Mouse (Mus musculus): Measurements from ENCODE around the gene Sult1a1. TPM values are rescaled to one million over a fixed set of nuclear protein-coding genes. Genes with fewer than 3 reads are reported as not detected.

Sult1a1 gene
- total and polyA plus RNA-seq, 2 experiments = 566 to 727 TPM

DNA sequence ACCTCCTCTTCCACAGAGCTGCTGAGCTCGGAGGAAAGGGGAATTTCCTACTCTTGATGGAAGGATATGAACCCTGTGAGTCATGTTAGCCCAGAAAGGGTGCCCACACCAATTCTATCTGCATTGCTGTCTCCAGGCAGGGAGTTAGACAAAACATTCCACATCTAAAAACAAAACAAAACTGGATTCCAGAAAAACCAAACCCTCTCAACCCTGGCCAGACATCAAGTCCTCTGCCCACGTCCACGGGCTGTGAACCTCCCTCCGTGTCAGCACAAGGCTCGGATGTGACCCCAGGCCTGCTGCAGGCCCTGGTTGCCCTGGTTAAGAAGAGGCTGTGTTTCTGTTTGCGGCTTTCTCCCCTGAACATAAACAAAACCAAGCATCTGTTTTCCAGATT is 48.1 kb downstream of the Sult1a1 start:
- Histone ChIP-seq H3K79me2 (ENCODE audit: control insufficient read depth, insufficient read depth, low read length) (no peaks in the 10 kb centered on the region), H3K27me3 (ENCODE audit: control insufficient read depth, insufficient read depth, low read length) (no peaks in the 10 kb centered on the region), H3K4me3 (ENCODE audit: insufficient read depth, low read depth, low read length) (no peak overlapping the region), H3K4me1 (ENCODE audit: control insufficient read depth, insufficient read depth, low read length) (peaks cover 2% of the 10 kb centered on the region), H3K9ac (ENCODE audit: low read depth, low read length) (no peak overlapping the region), H3K36me3 (ENCODE audit: control insufficient read depth, insufficient read depth, low read length) (no peaks in the 10 kb centered on the region), H3K27ac (replicated peaks; ENCODE audit: insufficient read depth, low read depth, low read length) (no peak overlapping the region)
- no peak for TF ChIP-seq POLR2A (IDR thresholded peaks at IDR 0.05; ENCODE audit: extremely low read depth, insufficient read depth, low read length)
- no peak for TF ChIP-seq CTCF (IDR thresholded peaks at IDR 0.05; ENCODE audit: low read depth, low read length)
- WGBS = 73% methylated on average over 6 of the region's 6 CpGs
- no peak for DNase-seq (ENCODE audit: extremely low read depth, low read depth, low spot score)

DNA sequence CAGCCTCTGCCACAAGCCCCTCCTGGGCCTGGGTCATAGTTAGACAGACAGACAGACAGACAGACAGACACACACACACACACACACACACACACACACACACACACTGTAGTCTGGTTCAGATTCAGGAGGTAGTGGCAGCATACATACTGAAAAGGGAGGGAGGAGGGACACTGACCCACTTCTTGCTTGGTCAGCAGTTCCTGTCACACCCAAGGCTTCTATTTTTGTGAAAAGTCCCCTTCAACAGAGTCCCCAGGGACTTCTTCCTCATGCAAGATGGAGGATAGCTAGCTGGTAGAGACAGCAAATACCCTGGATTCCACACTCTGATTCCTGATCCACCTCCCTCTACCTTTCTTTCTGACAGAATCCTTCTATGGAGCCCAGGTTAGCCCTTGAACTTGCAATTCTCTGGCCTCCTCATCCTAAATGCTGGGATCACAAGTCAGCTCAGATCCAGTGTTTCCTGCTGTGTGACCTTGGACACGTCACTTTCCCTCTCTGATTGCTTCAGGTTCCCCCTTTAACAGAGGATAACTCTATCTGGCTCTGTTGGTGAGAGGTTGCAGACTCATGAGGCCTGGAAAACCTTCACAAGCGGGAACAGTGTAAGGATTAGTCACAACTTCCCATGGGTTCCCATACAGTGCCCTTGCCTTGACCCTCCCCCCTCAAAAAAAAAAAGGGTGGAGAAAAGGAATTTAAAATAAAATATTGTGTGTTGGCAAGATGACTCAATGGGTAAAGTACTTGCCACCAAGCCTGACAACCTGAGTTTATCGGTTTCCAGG is 50.2 kb downstream of the Sult1a1 start:
- WGBS = 86% methylated on average over 3 of the region's 3 CpGs
- peak overlapping the region; percentile 41 for H3K27ac ChIP-seq (replicated peaks; ENCODE audit: insufficient read depth, low read depth, low read length)

GRCm38 (mm10) chr7:126625369-126625768 is 50.9 kb downstream of the Sult1a1 start:
- Histone ChIP-seq H3K4me1 (ENCODE audit: control insufficient read depth, insufficient read depth, low read length) (peaks cover 2% of the 10 kb centered on the region), H3K9ac (ENCODE audit: low read depth, low read length) (0 out of 2 replicates have a peak overlapping the region, but pooled peaks have one; percentile 11), H3K36me3 (ENCODE audit: control insufficient read depth, insufficient read depth, low read length) (no peaks in the 10 kb centered on the region), H3K4me3 (ENCODE audit: insufficient read depth, low read depth, low read length) (no peak overlapping the region), H3K79me2 (ENCODE audit: control insufficient read depth, insufficient read depth, low read length) (no peaks in the 10 kb centered on the region), H3K27ac (replicated peaks; ENCODE audit: insufficient read depth, low read depth, low read length) (peak overlapping the region; percentile 41), H3K27me3 (ENCODE audit: control insufficient read depth, insufficient read depth, low read length) (no peaks in the 10 kb centered on the region)
- peak; percentile 62 for DNase-seq (ENCODE audit: extremely low read depth, low read depth, low spot score)
- TF ChIP-seq CTCF (IDR thresholded peaks at IDR 0.05; ENCODE audit: low read depth, low read length) = no peak
- TF ChIP-seq POLR2A (IDR thresholded peaks at IDR 0.05; ENCODE audit: extremely low read depth, insufficient read depth, low read length) = no peak
- 2% methylated on average over 6 of the region's 6 CpGs for WGBS

More for the DNA sequence above, 50.2 kb downstream of the Sult1a1 start:
- no peak overlapping the region for H3K9ac ChIP-seq (ENCODE audit: low read depth, low read length)
- H3K79me2 ChIP-seq (ENCODE audit: control insufficient read depth, insufficient read depth, low read length) = no peaks in the 10 kb centered on the region
- TF ChIP-seq POLR2A (IDR thresholded peaks at IDR 0.05; ENCODE audit: extremely low read depth, insufficient read depth, low read length) (no peak), CTCF (IDR thresholded peaks at IDR 0.05; ENCODE audit: low read depth, low read length) (no peak)
- no peaks in the 10 kb centered on the region for H3K36me3 ChIP-seq (ENCODE audit: control insufficient read depth, insufficient read depth, low read length)
- H3K27me3 ChIP-seq (ENCODE audit: control insufficient read depth, insufficient read depth, low read length) = no peaks in the 10 kb centered on the region
- peaks cover 2% of the 10 kb centered on the region for H3K4me1 ChIP-seq (ENCODE audit: control insufficient read depth, insufficient read depth, low read length)
- no peak overlapping the region for H3K4me3 ChIP-seq (ENCODE audit: insufficient read depth, low read depth, low read length)
- no peak for DNase-seq (ENCODE audit: extremely low read depth, low read depth, low spot score)

DNA sequence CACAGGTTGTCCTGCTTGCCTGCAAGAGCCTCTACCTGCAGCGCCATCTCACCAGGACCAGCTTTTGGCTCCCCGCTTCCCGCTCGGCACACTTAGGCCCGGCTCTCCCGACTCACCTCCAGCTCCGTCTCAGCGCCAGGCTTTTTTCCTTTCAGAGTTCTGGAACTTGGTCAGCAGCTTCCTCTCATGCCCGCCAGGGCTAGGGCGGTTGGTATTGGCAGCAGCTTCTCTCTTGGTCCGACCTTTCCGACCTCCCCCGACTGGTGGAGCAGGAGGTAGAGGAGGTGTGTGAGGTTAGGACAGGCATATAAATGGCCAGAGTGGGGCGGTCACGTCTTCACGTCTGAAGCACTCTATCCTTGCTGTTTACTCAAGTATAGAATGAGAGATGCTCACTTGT is 51.5 kb downstream of the Sult1a1 start:
- WGBS = 60% methylated on average over 16 of the region's 16 CpGs
- Histone ChIP-seq H3K9ac (ENCODE audit: low read depth, low read length) (no peak overlapping the region), H3K4me1 (ENCODE audit: control insufficient read depth, insufficient read depth, low read length) (peaks cover 2% of the 10 kb centered on the region), H3K36me3 (ENCODE audit: control insufficient read depth, insufficient read depth, low read length) (no peaks in the 10 kb centered on the region), H3K79me2 (ENCODE audit: control insufficient read depth, insufficient read depth, low read length) (no peaks in the 10 kb centered on the region), H3K27me3 (ENCODE audit: control insufficient read depth, insufficient read depth, low read length) (no peaks in the 10 kb centered on the region), H3K4me3 (ENCODE audit: insufficient read depth, low read depth, low read length) (no peak overlapping the region), H3K27ac (replicated peaks; ENCODE audit: insufficient read depth, low read depth, low read length) (no peak overlapping the region)
- DNase-seq (ENCODE audit: extremely low read depth, low read depth, low spot score) = no peak
- TF ChIP-seq POLR2A (IDR thresholded peaks at IDR 0.05; ENCODE audit: extremely low read depth, insufficient read depth, low read length) (no peak), CTCF (IDR thresholded peaks at IDR 0.05; ENCODE audit: low read depth, low read length) (0 out of 2 replicates have a peak, but pooled peaks have one; percentile 7)

DNA sequence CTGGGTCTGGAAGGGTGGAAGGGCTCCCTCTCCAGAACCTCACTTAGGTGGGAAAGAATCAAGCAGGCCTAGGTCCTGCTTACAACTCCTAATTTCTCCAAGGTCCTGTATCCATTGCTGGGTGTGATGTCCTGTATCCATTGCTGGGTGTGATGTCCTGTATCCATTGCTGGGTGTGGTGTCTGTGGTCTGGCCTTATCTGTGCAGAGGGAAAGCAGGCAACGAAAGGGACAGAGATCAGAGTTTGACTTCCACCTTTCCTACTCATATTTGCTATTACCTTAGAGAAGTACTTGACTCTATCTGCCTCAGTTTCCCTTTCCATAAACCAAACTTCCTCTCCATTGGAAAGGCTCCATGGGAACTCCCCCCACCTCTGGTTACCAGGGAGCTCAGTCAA is 52.9 kb downstream of the Sult1a1 start:
- H3K4me1 ChIP-seq (ENCODE audit: control insufficient read depth, insufficient read depth, low read length) = peaks cover 2% of the 10 kb centered on the region
- 88% methylated on average over 1 of the region's 1 CpGs for WGBS

More for the DNA sequence above, 52.9 kb downstream of the Sult1a1 start:
- Histone ChIP-seq H3K27ac (replicated peaks; ENCODE audit: insufficient read depth, low read depth, low read length) (no peak overlapping the region), H3K79me2 (ENCODE audit: control insufficient read depth, insufficient read depth, low read length) (no peaks in the 10 kb centered on the region), H3K9ac (ENCODE audit: low read depth, low read length) (no peak overlapping the region), H3K36me3 (ENCODE audit: control insufficient read depth, insufficient read depth, low read length) (no peaks in the 10 kb centered on the region), H3K27me3 (ENCODE audit: control insufficient read depth, insufficient read depth, low read length) (no peaks in the 10 kb centered on the region), H3K4me3 (ENCODE audit: insufficient read depth, low read depth, low read length) (no peak overlapping the region)
- no peak for DNase-seq (ENCODE audit: extremely low read depth, low read depth, low spot score)
- TF ChIP-seq CTCF (IDR thresholded peaks at IDR 0.05; ENCODE audit: low read depth, low read length) (no peak), POLR2A (IDR thresholded peaks at IDR 0.05; ENCODE audit: extremely low read depth, insufficient read depth, low read length) (no peak)

Other genes starting within 250 kb of the Sult1a1 start
- 6.5 and 8.6 TPM in 2 replicates for gene Rabep2, start 247.7 kb downstream of the Sult1a1 start, total RNA-seq (2014; rRNA removed)
- gene Rabep2, start 247.7 kb downstream of the Sult1a1 start, polyA plus RNA-seq (2012; rRNA removed) = 9.8 and 15.1 TPM in 2 replicates
- gene Atp2a1, start 213.3 kb downstream of the Sult1a1 start, total RNA-seq (2014; rRNA removed) = 5.0 TPM in 1 of 2 replicates, not detected in the other
- 0.21 and 0.34 TPM in 2 replicates for gene Atp2a1, start 213.3 kb downstream of the Sult1a1 start, polyA plus RNA-seq (2012; rRNA removed)
- 4.6 and 7.7 TPM in 2 replicates for gene Sh2b1, start 201.0 kb downstream of the Sult1a1 start, total RNA-seq (2014; rRNA removed)
- gene Sh2b1, start 201.0 kb downstream of the Sult1a1 start, polyA plus RNA-seq (2012; rRNA removed) = 36.2 and 43.1 TPM in 2 replicates
- 90.8 and 94.4 TPM in 2 replicates for gene Tufm, start 189.1 kb downstream of the Sult1a1 start, total RNA-seq (2014; rRNA removed)
- gene Tufm, start 189.1 kb downstream of the Sult1a1 start, polyA plus RNA-seq (2012; rRNA removed) = 163 TPM in 2 replicates
- gene Atxn2l, start 173.0 kb downstream of the Sult1a1 start, total RNA-seq (2014; rRNA removed) = 4.6 and 6.4 TPM in 2 replicates
- gene Atxn2l, start 173.0 kb downstream of the Sult1a1 start, polyA plus RNA-seq (2012; rRNA removed) = 42.9 and 81.3 TPM in 2 replicates
- gene Eif3c, start 110.0 kb downstream of the Sult1a1 start, total RNA-seq (2014; rRNA removed) = 79.4 and 85.6 TPM in 2 replicates
- gene Eif3c, start 110.0 kb downstream of the Sult1a1 start, polyA plus RNA-seq (2012; rRNA removed) = 54.2 and 64.1 TPM in 2 replicates
- 0.74 and 1.6 TPM in 2 replicates for gene Apobr, start 91.5 kb downstream of the Sult1a1 start, total RNA-seq (2014; rRNA removed)
- 0.58 and 1.0 TPM in 2 replicates for gene Apobr, start 91.5 kb downstream of the Sult1a1 start, polyA plus RNA-seq (2012; rRNA removed)
- 7.1 and 9.5 TPM in 2 replicates for gene Cln3, start 90.6 kb downstream of the Sult1a1 start, total RNA-seq (2014; rRNA removed)
- 40.9 and 57.0 TPM in 2 replicates for gene Cln3, start 90.6 kb downstream of the Sult1a1 start, polyA plus RNA-seq (2012; rRNA removed)
- gene Il27, start 81.5 kb downstream of the Sult1a1 start, total RNA-seq (2014; rRNA removed) = not detected in 2 replicates
- gene Il27, start 81.5 kb downstream of the Sult1a1 start, polyA plus RNA-seq (2012; rRNA removed) = 0.31 TPM in 1 of 2 replicates, not detected in the other
- 3.0 and 3.2 TPM in 2 replicates for gene Nupr1, start 45.6 kb downstream of the Sult1a1 start, total RNA-seq (2014; rRNA removed)
- 1.2 TPM in 2 replicates for gene Nupr1, start 45.6 kb downstream of the Sult1a1 start, polyA plus RNA-seq (2012; rRNA removed)
- gene Sgf29, start 27.1 kb downstream of the Sult1a1 start, total RNA-seq (2014; rRNA removed) = 7.7 and 10.7 TPM in 2 replicates
- 34.7 and 54.2 TPM in 2 replicates for gene Sgf29, start 27.1 kb downstream of the Sult1a1 start, polyA plus RNA-seq (2012; rRNA removed)
- 15.6 and 20.5 TPM in 2 replicates for gene Bola2, start 19.0 kb upstream of the Sult1a1 start, total RNA-seq (2014; rRNA removed)
- gene Bola2, start 19.0 kb upstream of the Sult1a1 start, polyA plus RNA-seq (2012; rRNA removed) = 35.6 and 37.7 TPM in 2 replicates
- 4.1 and 4.6 TPM in 2 replicates for gene Slx1b, start 19.4 kb upstream of the Sult1a1 start, total RNA-seq (2014; rRNA removed)
- gene Slx1b, start 19.4 kb upstream of the Sult1a1 start, polyA plus RNA-seq (2012; rRNA removed) = 11.3 and 15.4 TPM in 2 replicates
- gene Coro1a, start 31.4 kb upstream of the Sult1a1 start, total RNA-seq (2014; rRNA removed) = 7.7 and 9.0 TPM in 2 replicates
- gene Coro1a, start 31.4 kb upstream of the Sult1a1 start, polyA plus RNA-seq (2012; rRNA removed) = 10.6 and 22.7 TPM in 2 replicates
- 10.4 and 14.8 TPM in 2 replicates for gene Mapk3, start 83.2 kb upstream of the Sult1a1 start, total RNA-seq (2014; rRNA removed)
- gene Mapk3, start 83.2 kb upstream of the Sult1a1 start, polyA plus RNA-seq (2012; rRNA removed) = 68.7 and 70.7 TPM in 2 replicates
- gene Gdpd3, start 89.9 kb upstream of the Sult1a1 start, total RNA-seq (2014; rRNA removed) = 0.46 and 2.3 TPM in 2 replicates
- gene Gdpd3, start 89.9 kb upstream of the Sult1a1 start, polyA plus RNA-seq (2012; rRNA removed) = 8.0 and 9.0 TPM in 2 replicates
- 26.4 and 35.2 TPM in 2 replicates for gene Ypel3, start 100.5 kb upstream of the Sult1a1 start, total RNA-seq (2014; rRNA removed)
- 119 and 144 TPM in 2 replicates for gene Ypel3, start 100.5 kb upstream of the Sult1a1 start, polyA plus RNA-seq (2012; rRNA removed)
- 0.13 and 0.18 TPM in 2 replicates for gene Tbx6, start 105.1 kb upstream of the Sult1a1 start, total RNA-seq (2014; rRNA removed)
- gene Tbx6, start 105.1 kb upstream of the Sult1a1 start, polyA plus RNA-seq (2012; rRNA removed) = 0.71 and 1.1 TPM in 2 replicates
- 45.8 and 52.8 TPM in 2 replicates for gene Ppp4c, start 116.1 kb upstream of the Sult1a1 start, total RNA-seq (2014; rRNA removed)
- 81.2 and 97.2 TPM in 2 replicates for gene Ppp4c, start 116.1 kb upstream of the Sult1a1 start, polyA plus RNA-seq (2012; rRNA removed)
- gene Fam57b, start 121.2 kb upstream of the Sult1a1 start, total RNA-seq (2014; rRNA removed) = not detected in 2 replicates
- gene Fam57b, start 121.2 kb upstream of the Sult1a1 start, polyA plus RNA-seq (2012; rRNA removed) = 0.06 and 0.44 TPM in 2 replicates
- gene 4930451I11Rik, start 155.2 kb upstream of the Sult1a1 start, total RNA-seq (2014; rRNA removed) = not detected in 2 replicates
- not detected in 2 replicates for gene 4930451I11Rik, start 155.2 kb upstream of the Sult1a1 start, polyA plus RNA-seq (2012; rRNA removed)
- not detected in 2 replicates for gene Doc2a, start 171.0 kb upstream of the Sult1a1 start, total RNA-seq (2014; rRNA removed)
- gene Doc2a, start 171.0 kb upstream of the Sult1a1 start, polyA plus RNA-seq (2012; rRNA removed) = not detected in 2 replicates
- 1.0 and 1.5 TPM in 2 replicates for gene Hirip3, start 185.5 kb upstream of the Sult1a1 start, total RNA-seq (2014; rRNA removed)
- gene Hirip3, start 185.5 kb upstream of the Sult1a1 start, polyA plus RNA-seq (2012; rRNA removed) = 1.00 and 2.4 TPM in 2 replicates
- gene Ino80e, start 185.9 kb upstream of the Sult1a1 start, total RNA-seq (2014; rRNA removed) = 2.5 and 4.8 TPM in 2 replicates
- gene Ino80e, start 185.9 kb upstream of the Sult1a1 start, polyA plus RNA-seq (2012; rRNA removed) = 16.3 and 18.5 TPM in 2 replicates
- 20.5 and 21.7 TPM in 2 replicates for gene Taok2, start 208.3 kb upstream of the Sult1a1 start, total RNA-seq (2014; rRNA removed)
- 28.5 and 42.7 TPM in 2 replicates for gene Taok2, start 208.3 kb upstream of the Sult1a1 start, polyA plus RNA-seq (2012; rRNA removed)
- 78.4 and 98.6 TPM in 2 replicates for gene Tmem219, start 246.5 kb upstream of the Sult1a1 start, total RNA-seq (2014; rRNA removed)
- gene Tmem219, start 246.5 kb upstream of the Sult1a1 start, polyA plus RNA-seq (2012; rRNA removed) = 94.9 and 120 TPM in 2 replicates

Measured in liver, adult 2 months (tissue).